Mouse (Mus musculus): ENCODE measurements around the gene Myh10. TPM values are rescaled to one million over a fixed set of nuclear protein-coding genes. Genes with fewer than 3 reads are reported as not detected.
"Not testable (repeated sequence)": the region's sequence is repeated elsewhere in the genome, so short reads cannot be mapped to it uniquely, and the experiment has no call there.

Myh10 gene
- polyA plus RNA-seq, 1 experiment: 5.9 TPM

DNA sequence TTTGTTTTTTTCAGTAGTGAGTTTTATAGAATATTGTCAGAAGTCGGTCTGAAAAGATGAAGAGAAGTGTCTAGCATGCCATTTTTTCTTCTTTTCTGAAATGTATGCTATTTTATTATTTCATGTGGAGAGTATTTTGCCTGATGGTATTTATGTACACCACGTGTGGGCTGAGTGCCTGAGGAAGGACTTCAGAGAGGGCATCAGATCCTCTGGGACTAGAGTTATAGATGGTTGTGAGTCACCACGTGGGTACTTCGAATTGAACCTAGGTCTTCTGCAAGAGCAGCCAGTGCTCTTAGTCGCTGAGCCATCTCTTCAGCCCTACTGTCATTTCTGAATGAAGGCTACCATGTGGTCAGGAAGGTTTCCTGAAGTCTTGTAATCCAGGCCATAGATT is 28.4 kb downstream of the Myh10 start:
- H3K4me1 ChIP-seq (ENCODE audit: control insufficient read depth, insufficient read depth, insufficient read length): no peaks in the 10 kb centered on the region; the same call in 1 of the 2 replicates
- no peak overlapping the region for H3K27ac ChIP-seq (ENCODE audit: insufficient read depth, low read length)
- no peaks in the 10 kb centered on the region for H3K36me3 ChIP-seq (ENCODE audit: control insufficient read depth, insufficient read depth, low read length)
- no peak overlapping the region for H3K4me3 ChIP-seq (ENCODE audit: extremely low read depth, insufficient read depth, insufficient read length)
- DNase-seq (ENCODE audit: low read depth in 1 of 2, low spot score in 2 of 2): no peak
- TF ChIP-seq CTCF (IDR thresholded peaks at IDR 0.05; ENCODE audit: extremely low read depth, insufficient read depth, insufficient read length, insufficient replicate concordance): no peak
- no peak for TF ChIP-seq POLR2A (IDR thresholded peaks at IDR 0.05; ENCODE audit: low read depth, low read length)
- no peaks in the 10 kb centered on the region for H3K27me3 ChIP-seq (ENCODE audit: control insufficient read depth, insufficient read depth, low read length)
- WGBS: 50% methylated on average over 5 of the region's 5 CpGs

GRCm38 (mm10) chr11:68724117-68724516 is 32.8 kb downstream of the Myh10 start:
- Histone ChIP-seq H3K4me1 (ENCODE audit: control insufficient read depth, insufficient read depth, insufficient read length) (peaks cover 2% of the 10 kb centered on the region; the same call in 1 of the 2 replicates), H3K36me3 (ENCODE audit: control insufficient read depth, insufficient read depth, low read length) (no peaks in the 10 kb centered on the region), H3K27me3 (ENCODE audit: control insufficient read depth, insufficient read depth, low read length) (no peaks in the 10 kb centered on the region), H3K27ac (ENCODE audit: insufficient read depth, low read length) (no peak overlapping the region), H3K4me3 (ENCODE audit: extremely low read depth, insufficient read depth, insufficient read length) (no peak overlapping the region)
- TF ChIP-seq POLR2A (IDR thresholded peaks at IDR 0.05; ENCODE audit: low read depth, low read length) (no peak), CTCF (IDR thresholded peaks at IDR 0.05; ENCODE audit: extremely low read depth, insufficient read depth, insufficient read length, insufficient replicate concordance) (peak; percentile 27; the same call in 1 of the 2 replicates)
- DNase-seq (ENCODE audit: low read depth in 1 of 2, low spot score in 2 of 2): no peak

DNA sequence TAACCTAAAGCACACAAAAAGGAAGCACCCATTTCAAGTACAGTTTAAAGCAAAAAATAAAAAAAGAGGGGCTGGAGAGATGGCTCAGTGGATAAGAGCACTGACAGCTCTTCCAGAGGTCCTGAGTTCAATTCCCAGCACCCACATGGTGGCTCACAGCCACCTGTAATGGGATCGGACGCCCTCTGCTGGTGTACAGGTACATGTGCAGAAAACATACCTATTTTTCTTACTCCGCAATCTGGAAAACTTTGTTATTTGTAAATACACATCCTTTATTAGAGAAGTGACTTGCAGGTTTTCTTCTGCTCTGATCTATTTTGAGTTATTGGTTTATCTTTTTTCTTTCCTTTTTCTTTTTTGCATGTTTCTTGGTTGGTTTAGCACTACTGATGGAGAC is 37.3 kb downstream of the Myh10 start:
- no peak overlapping the region for H3K27ac ChIP-seq (ENCODE audit: insufficient read depth, low read length)
- WGBS: 92% methylated on average over 3 of the region's 3 CpGs

GRCm38 (mm10) chr11:68730792-68731191 is 39.4 kb downstream of the Myh10 start:
- Histone ChIP-seq H3K4me3 (ENCODE audit: extremely low read depth, insufficient read depth, insufficient read length) (no peak overlapping the region), H3K27me3 (ENCODE audit: control insufficient read depth, insufficient read depth, low read length) (no peaks in the 10 kb centered on the region), H3K27ac (ENCODE audit: insufficient read depth, low read length) (no peak overlapping the region), H3K4me1 (ENCODE audit: control insufficient read depth, insufficient read depth, insufficient read length) (peaks cover 2% of the 10 kb centered on the region; the same call in 1 of the 2 replicates), H3K36me3 (ENCODE audit: control insufficient read depth, insufficient read depth, low read length) (no peaks in the 10 kb centered on the region)
- DNase-seq (ENCODE audit: low read depth in 1 of 2, low spot score in 2 of 2): no peak
- TF ChIP-seq CTCF (IDR thresholded peaks at IDR 0.05; ENCODE audit: extremely low read depth, insufficient read depth, insufficient read length, insufficient replicate concordance) (no peak), POLR2A (IDR thresholded peaks at IDR 0.05; ENCODE audit: low read depth, low read length) (no peak)
- 81% methylated on average over 5 of the region's 5 CpGs for WGBS

More for the DNA sequence above, 37.3 kb downstream of the Myh10 start:
- H3K4me1 ChIP-seq (ENCODE audit: control insufficient read depth, insufficient read depth, insufficient read length): peaks cover 2% of the 10 kb centered on the region; the same call in 1 of the 2 replicates
- DNase-seq (ENCODE audit: low read depth in 1 of 2, low spot score in 2 of 2): no peak
- H3K36me3 ChIP-seq (ENCODE audit: control insufficient read depth, insufficient read depth, low read length): no peaks in the 10 kb centered on the region
- no peaks in the 10 kb centered on the region for H3K27me3 ChIP-seq (ENCODE audit: control insufficient read depth, insufficient read depth, low read length)
- TF ChIP-seq CTCF (IDR thresholded peaks at IDR 0.05; ENCODE audit: extremely low read depth, insufficient read depth, insufficient read length, insufficient replicate concordance) (no peak), POLR2A (IDR thresholded peaks at IDR 0.05; ENCODE audit: low read depth, low read length) (no peak)
- H3K4me3 ChIP-seq (ENCODE audit: extremely low read depth, insufficient read depth, insufficient read length): no peak overlapping the region

- no peaks in the 10 kb centered on the region for H3K36me3 ChIP-seq (ENCODE audit: control insufficient read depth, insufficient read depth, low read length)
- TF ChIP-seq POLR2A (IDR thresholded peaks at IDR 0.05; ENCODE audit: low read depth, low read length) (no peak), CTCF (IDR thresholded peaks at IDR 0.05; ENCODE audit: extremely low read depth, insufficient read depth, insufficient read length, insufficient replicate concordance) (no peak)
- no peaks in the 10 kb centered on the region for H3K27me3 ChIP-seq (ENCODE audit: control insufficient read depth, insufficient read depth, low read length)
- 94% methylated on average over 6 of the region's 6 CpGs for WGBS
- no peak overlapping the region for H3K4me3 ChIP-seq (ENCODE audit: extremely low read depth, insufficient read depth, insufficient read length)
- no peak for DNase-seq (ENCODE audit: low read depth in 1 of 2, low spot score in 2 of 2)
- no peaks in the 10 kb centered on the region for H3K4me1 ChIP-seq (ENCODE audit: control insufficient read depth, insufficient read depth, insufficient read length)
- no peak overlapping the region for H3K27ac ChIP-seq (ENCODE audit: insufficient read depth, low read length)
Observed at GRCm38 (mm10) chr11:68732066-68732465, 40.7 kb downstream of the Myh10 start.

- DNase-seq (ENCODE audit: low read depth in 1 of 2, low spot score in 2 of 2); H3K27me3 ChIP-seq (ENCODE audit: control insufficient read depth, insufficient read depth, low read length); H3K4me3 ChIP-seq (ENCODE audit: extremely low read depth, insufficient read depth, insufficient read length); H3K4me1 ChIP-seq (ENCODE audit: control insufficient read depth, insufficient read depth, insufficient read length); H3K36me3 ChIP-seq (ENCODE audit: control insufficient read depth, insufficient read depth, low read length); H3K27ac ChIP-seq (ENCODE audit: insufficient read depth, low read length): not testable (repeated sequence)
- WGBS: 88% methylated on average over 3 of the region's 3 CpGs
Observed at GRCm38 (mm10) chr11:68733401-68733800, 42.0 kb downstream of the Myh10 start.

- Histone ChIP-seq H3K4me1 (ENCODE audit: control insufficient read depth, insufficient read depth, insufficient read length) (no peaks in the 10 kb centered on the region), H3K27me3 (ENCODE audit: control insufficient read depth, insufficient read depth, low read length) (no peaks in the 10 kb centered on the region), H3K36me3 (ENCODE audit: control insufficient read depth, insufficient read depth, low read length) (no peaks in the 10 kb centered on the region), H3K4me3 (ENCODE audit: extremely low read depth, insufficient read depth, insufficient read length) (no peak overlapping the region), H3K27ac (ENCODE audit: insufficient read depth, low read length) (no peak overlapping the region)
- WGBS: 85% methylated on average over 7 of the region's 7 CpGs
- no peak for DNase-seq (ENCODE audit: low read depth in 1 of 2, low spot score in 2 of 2)
- TF ChIP-seq POLR2A (IDR thresholded peaks at IDR 0.05; ENCODE audit: low read depth, low read length): no peak
- no peak for TF ChIP-seq CTCF (IDR thresholded peaks at IDR 0.05; ENCODE audit: extremely low read depth, insufficient read depth, insufficient read length, insufficient replicate concordance)
Observed at GRCm38 (mm10) chr11:68739509-68739908, 48.1 kb downstream of the Myh10 start.

Measured in spleen, adult 2 months (tissue).